Mouse (Mus musculus) mesoderm, embryonic 11.5 days (tissue): ENCODE measurements at regions not wholly inside any gene's neighbourhood (a gene's known extent, or its start where the extent isn't known, plus 50 kb on each side); places are given as distances from the start of the nearest gene placed in this dataset.
A peak's percentile ranks its signal among the peaks of the same experiment; 100 is the strongest.

Source experiments
- DNase-seq: peaks from one replicate; pipeline ENCODE4 v3.0.0-alpha.2; 2012; ENCODE audit warnings: low read depth, low spot score

DNA sequence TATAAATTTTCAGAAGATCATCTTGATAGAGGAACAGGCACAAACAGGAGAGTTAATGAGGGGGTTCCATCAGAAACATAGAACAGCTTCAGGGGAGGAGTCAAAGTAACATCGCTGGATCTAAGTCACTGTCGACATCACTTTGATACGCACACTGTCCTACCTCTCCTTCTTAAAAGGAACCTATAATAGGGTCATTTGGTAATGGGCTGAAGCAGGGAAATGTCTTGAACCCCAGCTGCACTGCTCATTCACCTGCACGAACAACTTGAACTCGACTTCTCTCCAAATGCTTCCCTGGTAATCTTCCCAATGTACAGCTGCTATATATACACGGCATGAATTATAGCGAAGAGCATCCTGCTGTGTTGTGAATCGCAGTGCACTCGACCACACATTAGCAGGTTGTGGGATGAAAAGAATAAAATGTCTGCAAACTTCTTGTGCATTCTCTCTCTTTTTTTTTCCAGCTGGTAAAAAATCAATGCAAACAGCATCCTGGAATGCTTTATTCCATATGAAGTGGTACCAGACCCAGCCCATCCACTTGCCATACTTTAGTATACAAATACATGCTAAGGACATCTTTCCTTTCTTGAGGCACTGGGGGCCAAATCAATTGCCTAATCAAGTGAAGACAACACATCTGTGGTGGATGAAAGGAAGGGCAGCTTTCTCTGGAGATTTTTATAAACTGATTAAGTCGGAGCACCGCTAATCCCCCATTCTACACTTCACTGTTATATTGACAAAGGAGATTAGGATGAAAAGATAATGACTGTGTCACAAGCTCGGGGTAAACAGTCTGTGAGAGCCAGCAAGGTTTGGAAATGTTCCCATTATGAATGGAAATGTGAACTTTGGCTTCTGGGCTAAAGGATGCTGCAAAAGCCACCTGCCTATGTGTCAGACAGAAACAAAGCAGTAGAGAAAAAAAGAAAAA is 325.6 kb upstream of the Itga1 start:
- no peak for DNase-seq

DNA sequence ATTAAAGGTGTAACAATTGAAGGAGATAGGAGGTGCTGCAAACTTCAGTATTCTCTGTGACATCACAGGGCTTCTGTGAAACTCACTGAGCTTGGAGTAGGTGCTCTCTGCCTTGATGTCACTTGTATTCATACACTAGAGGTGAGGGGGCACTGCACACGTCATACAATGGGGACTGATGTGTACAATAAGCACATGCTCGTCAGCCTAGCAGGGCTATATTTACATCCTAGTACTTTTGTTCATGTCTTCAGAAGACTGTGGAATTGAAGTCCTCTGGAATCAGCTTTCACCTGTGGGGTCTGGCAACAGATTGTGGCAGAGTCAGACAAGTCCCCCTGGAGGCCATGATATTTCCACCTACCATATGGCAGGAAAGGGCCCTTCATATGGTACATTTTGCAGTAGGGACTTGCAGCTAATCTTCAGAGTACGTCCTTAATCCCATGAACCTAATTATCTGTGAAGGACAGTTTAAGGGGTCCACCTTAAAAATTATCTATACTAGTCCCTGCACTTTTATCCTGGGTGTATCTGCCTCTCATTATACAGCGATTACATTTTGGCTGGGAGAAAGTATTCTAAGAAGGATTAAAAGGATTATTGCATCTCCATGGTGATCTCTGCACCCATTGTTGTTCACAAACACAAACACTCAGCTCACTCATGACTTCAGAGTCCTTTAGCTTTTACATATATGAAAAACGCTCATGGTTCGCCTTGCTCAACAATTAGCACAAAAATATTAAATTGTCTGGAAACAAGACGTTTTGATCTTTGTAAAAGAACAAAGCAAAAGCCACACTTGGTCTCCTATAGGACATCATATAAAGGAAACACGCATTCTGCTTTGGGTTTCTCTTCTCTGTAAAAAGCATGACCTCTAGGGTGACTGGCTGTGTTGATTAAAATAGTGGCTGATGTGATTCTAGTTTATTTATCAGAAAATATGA is 324.1 kb upstream of the Itga1 start:
- DNase-seq: no peak

DNA sequence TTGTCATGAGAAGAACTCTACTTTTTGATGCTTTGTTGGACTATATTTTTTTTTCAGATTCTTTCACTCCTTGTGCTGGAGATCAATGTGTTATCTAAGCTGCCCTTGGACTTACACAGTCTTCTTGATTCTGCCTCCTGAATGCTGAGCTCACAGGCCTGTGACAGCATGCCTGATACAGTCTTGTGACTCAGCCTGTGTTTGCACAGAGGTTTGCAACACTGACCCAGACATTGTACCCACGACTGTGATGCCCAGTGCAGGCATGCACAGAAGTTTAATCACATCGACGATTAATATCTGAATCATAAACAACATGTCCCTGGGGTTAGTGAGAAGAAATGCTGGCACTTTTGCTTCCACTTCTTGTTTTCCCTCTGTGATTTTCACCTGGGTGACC is 322.0 kb upstream of the Itga1 start:
- DNase-seq: no peak

DNA sequence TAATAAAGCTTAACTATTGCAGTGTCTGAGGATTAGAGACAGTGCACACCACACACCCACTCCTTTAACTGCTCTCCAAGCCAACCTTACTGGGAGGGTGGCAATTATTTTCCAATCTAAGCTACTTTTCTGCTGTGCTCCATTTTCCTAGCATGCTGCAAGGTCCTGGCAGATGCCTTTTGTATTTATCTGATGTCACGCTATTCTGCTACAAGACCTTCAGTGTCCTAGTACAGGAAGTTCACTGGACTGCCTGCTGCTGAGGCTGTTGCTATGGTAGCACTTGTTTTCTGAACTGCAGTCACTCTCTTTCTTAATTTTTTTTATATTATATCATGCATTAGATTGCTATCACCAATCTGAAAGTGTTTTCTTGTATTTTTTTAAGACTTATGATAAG is 319.7 kb upstream of the Itga1 start:
- DNase-seq: no peak

DNA sequence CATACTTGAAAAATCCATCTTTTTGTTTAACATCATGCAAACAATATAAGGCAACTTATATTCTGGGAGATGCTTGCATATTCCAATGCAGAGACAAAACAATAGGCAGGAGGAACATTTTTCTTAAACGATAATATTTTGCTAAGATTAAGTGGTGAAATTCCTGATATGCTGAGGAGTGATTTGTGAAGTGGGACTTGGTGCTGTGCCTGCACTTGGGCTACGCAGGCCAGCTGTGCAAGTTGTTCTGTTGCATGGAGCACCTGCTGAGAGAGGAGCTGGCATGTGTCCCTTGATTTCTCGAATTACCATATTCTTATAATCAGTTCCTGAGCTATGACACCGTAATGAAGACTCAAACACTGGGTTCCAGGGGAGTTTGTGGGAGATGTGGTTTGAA is 316.1 kb upstream of the Itga1 start:
- DNase-seq: no peak

DNA sequence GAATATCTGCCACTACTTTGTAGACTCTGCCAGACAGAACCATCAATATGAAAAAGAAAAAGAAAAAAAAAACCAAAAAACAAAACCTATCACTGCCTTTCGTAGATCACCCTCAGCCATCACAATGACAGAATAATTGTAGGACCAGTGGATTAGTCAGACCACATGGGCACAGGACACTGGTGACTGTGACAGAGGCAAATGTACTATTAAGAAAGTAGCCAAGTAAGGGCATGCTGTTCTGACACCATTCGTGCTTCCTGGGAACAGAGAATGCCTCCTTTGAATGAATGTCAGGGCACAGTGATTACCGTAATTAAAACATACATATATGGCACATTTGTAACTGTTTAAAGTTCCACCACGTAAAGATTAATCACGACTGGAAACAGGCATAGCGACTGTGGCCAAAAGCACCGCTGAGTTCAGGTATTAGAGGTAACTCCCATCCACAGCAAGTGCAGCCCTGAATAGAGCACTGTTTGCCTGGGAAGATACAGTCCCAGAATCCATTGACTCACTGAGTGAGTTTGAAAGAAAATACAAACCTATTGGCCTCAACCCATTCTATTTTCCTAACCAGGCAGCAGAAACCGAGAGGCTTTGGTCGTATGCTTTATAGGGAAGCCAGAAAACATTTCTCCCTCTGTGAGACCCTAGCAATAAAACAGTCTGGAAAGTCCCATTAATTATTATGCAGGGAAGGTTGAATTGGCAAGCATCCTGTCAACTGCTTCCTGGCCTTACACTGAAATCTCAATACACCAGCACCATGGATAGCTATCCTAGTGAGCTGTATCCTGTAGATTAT is 312.2 kb upstream of the Itga1 start:
- DNase-seq: peak; percentile 7

DNA sequence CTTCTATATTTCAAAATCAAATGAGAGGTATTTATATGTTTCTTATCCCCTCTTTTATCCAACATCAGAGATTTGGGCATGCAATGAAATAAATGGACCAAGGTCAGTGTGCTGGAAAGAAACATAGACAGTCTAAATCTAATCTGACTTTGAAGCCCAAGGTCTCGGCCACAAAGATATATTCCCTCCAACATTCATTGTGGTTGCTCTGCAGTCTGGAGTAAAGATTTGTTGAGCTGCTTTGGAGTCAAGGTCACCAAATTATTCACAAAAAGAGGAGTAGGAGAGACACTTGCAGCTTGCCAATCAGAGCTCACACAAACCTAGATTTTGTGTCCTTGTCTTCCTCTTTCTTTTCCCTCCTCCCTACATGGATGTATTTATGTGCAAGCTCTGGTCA is 304.2 kb upstream of the Itga1 start:
- no peak for DNase-seq

DNA sequence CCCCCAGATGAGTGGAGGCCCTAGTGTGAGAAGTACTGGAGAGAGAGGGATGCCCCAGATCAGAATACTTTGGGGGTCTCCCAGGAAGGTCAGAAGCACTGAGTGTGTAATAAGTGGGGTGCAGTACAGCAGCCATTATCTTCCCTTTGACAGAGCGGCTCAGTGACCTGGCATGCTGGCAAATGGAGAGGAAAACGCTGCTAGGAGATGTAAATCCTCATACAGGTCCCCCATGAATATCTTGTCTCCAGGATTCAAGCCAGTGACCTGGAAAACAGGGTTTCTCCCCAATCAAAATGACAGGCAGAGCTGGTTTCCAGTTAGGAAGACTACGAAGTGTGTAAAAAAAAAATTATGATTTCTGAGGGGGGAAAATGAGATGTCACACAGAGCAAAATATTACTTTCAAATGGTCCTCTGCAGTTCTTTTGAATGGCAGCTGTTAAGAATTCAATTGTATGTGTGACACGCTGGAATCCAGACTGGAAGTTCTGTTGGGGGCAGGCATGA is 299.0 kb upstream of the Itga1 start:
- no peak for DNase-seq

DNA sequence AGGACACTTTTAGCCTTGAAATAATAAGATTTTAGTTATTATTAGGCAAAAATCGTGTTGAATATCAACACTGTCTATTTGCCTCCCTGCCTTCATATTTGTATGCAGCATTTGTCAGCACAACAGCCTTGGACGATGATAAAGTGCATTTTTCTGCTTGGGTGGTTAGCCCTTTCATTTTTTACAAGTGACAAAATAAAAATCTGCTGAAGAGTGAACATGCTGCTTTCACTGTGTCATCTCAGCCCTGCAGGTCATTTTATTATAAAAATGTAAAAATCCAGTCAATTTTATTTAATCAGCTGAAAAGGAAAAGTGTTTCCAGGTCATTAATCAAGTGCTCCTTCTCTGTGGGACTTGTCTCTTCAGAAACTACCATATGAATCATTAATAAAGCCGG is 277.9 kb upstream of the Itga1 start:
- DNase-seq: no peak

DNA sequence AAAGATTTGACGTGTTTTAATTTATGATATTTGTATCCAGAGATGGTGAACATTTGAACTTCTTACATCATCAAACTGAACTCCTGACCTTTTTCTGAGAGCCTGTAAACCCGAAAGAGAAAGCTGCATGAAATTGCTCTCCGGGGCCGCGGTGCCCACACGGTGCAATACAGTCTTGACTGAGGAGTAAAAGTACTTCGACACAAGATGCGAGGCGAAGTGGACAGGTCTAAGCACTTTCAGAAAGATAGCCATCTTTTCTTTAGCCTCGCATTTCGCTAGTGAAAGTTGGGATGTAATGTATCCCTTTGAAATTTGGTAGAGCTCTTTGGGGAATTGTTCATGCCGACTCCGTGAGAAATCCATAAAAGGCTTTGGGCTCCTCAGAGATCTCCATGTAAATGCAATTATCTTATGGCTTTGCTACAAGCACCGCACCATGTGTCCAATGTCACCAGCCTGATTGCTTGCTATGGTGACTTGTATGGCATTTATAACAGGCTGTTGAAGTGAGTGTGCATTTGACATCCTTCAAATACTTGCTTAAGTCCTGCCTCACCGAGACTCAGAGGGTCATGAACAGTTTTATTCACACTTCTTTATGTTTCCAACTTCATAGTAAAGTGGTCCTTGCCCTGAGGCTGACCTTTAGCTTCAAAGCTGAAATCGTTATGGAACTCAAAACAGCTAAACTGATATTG is 274.6 kb upstream of the Itga1 start:
- DNase-seq: peak; percentile 5

DNA sequence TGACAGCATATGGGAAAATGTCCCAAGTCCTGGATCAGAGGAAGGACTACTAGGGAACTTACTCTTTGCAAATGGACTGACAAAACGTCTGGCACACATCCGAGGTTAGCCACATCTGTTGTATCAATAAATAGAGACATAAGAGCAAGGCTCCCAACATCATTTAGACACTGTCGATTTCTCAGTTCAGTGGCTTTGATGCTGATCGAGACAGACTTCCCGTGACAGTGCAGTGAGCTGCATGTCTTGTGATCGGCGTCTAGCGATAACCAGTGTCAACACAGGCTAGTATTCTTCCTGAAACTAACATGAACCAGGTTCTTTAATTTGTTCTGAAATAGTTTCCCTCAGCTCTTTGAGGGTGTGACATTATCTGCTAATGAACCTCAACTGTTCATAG is 259.7 kb upstream of the Itga1 start:
- DNase-seq: no peak

DNA sequence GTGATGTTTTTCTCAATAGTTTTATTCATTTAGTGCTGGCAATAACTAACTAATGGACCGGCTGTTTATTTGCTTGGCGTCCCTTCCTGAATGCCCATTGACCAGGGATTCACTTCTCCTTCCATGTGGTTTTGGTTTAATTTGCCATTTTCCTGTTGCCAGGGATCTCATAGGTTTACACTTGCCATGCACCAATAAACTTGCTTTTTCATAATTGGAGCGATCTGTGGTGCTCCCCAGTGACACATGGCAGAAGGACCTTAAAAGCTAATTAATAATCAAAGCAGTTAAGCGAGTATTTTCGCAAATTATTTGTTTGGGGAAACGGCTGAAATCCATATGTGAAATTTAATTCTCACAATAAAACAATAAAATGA is 245.2 kb upstream of the Itga1 start:
- no peak for DNase-seq

DNA sequence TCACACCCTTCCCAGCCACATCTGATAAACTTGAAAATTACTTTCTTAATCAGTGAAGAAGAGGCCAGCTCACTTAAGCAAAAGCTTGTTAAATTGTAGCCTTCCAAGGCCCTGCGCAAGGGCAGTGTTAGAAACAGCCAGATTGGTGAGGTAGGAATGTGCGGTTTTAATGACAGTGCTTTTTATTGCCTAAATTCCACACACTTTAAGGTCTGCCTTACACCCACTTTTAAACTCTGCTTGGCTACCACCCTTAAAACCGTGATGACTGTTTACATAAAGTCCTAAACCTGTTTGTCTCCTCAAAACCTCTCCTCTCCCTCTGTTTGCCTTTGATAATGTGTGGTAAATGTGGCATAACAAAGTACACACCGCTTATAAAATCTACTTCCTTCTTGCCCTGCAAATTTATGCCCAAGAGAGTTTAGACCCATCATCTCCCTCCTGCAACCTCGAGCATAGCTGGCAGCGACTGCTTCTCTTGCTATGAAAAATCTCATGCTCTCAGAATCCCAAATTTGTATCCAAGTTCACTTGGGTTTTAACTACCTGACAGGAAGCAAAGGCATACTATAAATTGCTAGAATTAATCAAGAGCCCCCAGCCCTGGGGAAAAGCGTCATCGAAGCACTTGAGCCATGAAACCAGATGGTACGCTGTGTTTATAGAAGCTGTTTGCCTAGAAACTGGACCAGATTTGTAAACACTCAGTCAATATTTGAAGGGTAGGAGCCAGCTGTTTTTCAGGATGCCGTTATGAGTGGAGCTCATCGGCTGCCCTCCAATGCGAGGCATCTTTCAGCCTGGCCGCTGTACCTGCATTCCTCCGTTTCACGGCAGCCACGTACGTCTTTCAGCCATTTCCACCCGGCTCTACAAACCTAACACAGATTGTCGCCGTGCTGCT is 244.6 kb upstream of the Itga1 start:
- DNase-seq: peak; percentile 30

DNA sequence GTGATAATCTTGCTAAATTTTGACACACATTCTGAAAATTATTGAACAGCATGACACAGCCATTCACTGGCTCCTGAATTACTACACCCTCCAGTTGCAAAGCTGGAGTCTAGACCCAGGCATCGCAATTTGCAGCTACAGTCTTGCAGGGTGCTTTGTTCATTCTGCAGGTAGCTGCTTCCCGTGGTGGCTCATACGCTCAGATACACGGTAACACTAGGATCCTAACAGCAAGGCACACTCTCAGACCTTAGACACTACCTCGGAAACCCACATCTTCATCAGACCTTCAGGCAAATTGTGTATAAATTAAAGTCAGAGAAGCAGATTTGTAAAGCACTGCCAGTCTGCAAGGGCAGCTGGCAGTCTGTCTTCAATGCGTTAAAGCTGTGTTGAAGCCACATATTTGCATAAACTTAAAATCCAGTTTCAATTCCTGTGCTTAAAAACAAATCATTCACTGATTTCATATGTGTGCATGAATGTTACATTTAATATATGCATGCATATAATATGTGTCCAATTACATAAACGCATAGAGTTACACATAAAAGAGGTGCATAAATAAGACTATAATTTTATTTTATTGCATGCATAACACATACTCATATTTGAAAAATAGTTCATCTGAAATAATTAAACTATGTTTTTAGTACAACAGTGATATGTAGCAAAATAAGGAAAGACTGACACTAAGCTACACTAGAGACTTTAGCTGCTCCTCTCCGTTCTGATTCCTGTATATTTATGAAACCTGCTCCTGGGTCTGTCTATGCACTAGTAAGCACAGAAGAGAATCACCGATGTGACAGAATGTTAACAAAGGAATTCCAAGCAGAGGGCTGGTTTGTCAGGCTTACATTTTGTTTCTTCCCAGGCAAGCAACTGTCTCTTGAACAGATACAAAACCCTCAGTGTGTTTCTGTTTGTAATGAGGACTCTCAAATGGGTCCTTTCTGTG is 227.5 kb upstream of the Itga1 start:
- no peak for DNase-seq

DNA sequence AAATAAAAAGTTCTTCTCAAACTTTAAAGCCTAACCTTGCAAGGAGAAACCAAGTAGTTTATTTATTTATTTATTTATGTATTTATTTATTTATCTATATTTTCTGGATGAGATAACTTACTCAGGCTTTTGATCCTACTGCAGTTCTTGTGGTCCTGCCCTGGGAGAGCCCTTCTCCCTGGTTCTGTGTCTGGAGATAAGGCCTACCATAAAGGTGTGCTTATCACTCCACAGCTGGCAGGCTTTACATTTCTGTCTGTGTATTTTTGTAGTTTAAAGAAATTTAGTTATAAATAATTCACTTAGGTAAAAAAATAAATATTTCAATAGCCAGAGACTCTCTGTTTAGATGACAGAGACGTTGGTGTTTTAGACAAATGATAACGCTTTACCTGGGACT is 224.5 kb upstream of the Itga1 start:
- DNase-seq: no peak

DNA sequence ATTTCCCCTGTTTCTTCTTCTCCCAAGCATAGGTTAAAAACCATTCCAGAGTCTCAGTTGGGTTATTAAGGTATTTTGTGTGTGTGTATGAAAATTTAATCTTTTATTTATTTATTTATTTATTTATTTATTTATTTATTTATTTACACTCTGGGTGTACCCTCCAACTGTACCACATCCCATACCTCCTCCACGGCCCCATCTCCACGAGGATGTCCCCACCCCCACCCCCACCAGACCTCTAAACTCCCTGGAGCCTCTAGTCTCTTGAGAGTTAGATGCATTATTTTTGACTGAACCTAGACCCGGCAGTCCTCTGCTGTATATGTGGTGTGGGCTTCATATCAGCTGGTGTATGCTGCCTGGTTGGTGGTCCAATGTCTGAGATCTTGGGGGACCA is 214.9 kb upstream of the Itga1 start:
- no peak for DNase-seq

DNA sequence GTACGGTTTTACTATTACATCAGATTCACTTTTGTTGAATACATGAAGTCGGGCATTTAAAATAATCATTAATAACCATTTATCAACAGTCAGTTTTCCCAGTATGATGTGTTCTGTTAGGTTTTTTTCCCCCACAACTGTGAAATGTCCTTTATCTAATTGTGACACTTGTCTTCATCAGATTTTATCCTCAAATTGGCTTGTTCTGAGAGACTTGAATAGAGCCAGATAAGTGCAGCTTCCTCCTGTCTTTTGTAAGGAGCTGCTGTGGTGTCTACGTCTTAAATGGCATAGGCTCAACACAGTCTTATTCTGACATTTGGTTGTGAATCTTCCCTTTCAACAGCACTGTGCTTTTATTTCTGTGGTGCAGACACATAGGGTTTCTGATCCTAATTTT is 206.8 kb upstream of the Itga1 start:
- DNase-seq: no peak

DNA sequence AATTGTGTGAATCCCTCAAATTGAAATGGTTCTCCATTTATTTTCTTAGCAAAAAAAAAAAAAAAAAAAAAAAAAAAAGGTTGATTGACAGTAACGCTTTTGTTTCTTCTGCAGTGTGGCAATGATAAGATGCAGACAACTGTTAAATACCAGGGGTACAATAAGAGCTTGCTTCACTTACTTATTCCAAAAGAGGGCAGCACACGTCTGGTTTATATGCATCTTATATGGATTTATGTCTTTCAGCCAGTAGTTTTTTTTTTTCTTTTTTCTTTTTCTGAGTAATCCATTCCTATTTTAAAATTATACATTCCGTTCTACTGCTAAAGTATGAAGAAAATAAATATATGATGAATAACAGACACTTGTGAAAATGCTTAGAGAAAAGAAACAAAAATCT is 185.6 kb upstream of the Itga1 start:
- peak; percentile 35 for DNase-seq

DNA sequence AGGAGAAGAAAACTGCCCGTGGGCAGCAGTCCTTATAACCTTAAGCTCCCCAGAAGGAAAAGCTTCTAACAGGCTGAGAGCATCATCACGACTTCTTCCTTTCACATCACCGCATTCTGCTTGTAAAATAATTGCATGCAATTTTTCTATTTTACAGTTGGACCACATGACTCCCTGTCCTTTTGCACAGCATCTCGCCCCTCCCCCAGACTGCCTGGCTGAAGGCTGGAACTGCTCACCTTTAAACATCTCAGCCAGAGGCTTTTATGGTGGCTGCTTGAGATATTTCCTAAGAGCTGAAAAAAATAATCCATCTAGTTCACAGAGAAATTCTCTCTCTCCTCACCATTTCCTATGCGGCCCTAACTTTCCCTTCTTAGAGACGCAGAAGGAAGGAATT is 164.4 kb upstream of the Itga1 start:
- no peak for DNase-seq
